Comparison of ENCODE assay signal across 10 mouse cellular contexts in genomic region chr5:52865825-52866224, GRCm38 (mm10). TPM values are rescaled to one million over a fixed set of nuclear protein-coding genes. Genes with fewer than 3 reads are reported as not detected.
DNase-seq lines count a peak whose midpoint lies in the region; ATAC-seq lines count a peak whose summit lies in the region.
"Had no signal": no experiment of that assay in that cellular context is flagged by ENCODE, and none has a peak within 500 bp of the region (broad histone marks: within the 10 kb centered on the region; RNA-seq: fewer than 3 reads in every experiment).

No protein-coding gene starts in this region.

- peaks cover 71% of the 10 kb centered on the region for H3K36me3 ChIP-seq in embryonic facial prominence, embryonic 15.5 days
- H3K36me3 ChIP-seq in forebrain, embryonic 10.5 days (replicated peaks): peaks cover 82% of the 10 kb centered on the region

- 0 out of 2 replicates have a peak overlapping the region, but pooled peaks have one; percentile 41 for H3K27ac ChIP-seq in embryonic facial prominence, embryonic 15.5 days (replicated peaks)
- H3K27ac ChIP-seq in forebrain, embryonic 10.5 days: no peak overlapping the region
- H3K27ac ChIP-seq: embryonic facial prominence, embryonic 12.5 days; liver, embryonic 14.5 days had no signal

- WGBS in embryonic facial prominence, embryonic 15.5 days: 65% methylated on average over 9 of the region's 9 CpGs
- 95% methylated on average over 9 of the region's 9 CpGs for WGBS in forebrain, embryonic 10.5 days

- no peaks in the 10 kb centered on the region for H3K9me3 ChIP-seq in embryonic facial prominence, embryonic 15.5 days (replicated peaks)
- H3K9me3 ChIP-seq in forebrain, embryonic 10.5 days: no peaks in the 10 kb centered on the region
- H3K9me3 ChIP-seq: embryonic facial prominence, embryonic 12.5 days had no signal

- no peak overlapping the region for H3K9ac ChIP-seq in embryonic facial prominence, embryonic 15.5 days
- H3K9ac ChIP-seq: embryonic facial prominence, embryonic 12.5 days; liver, embryonic 14.5 days had no signal

- H3K4me3 ChIP-seq in embryonic facial prominence, embryonic 15.5 days (replicated peaks): no peak overlapping the region
- H3K4me3 ChIP-seq in forebrain, embryonic 10.5 days: no peak overlapping the region
- H3K4me3 ChIP-seq: embryonic facial prominence, embryonic 12.5 days had no signal

- H3K4me2 ChIP-seq in embryonic facial prominence, embryonic 15.5 days (replicated peaks): no peak overlapping the region
- H3K4me2 ChIP-seq: embryonic facial prominence, embryonic 12.5 days had no signal

- H3K4me1 ChIP-seq in embryonic facial prominence, embryonic 15.5 days: no peaks in the 10 kb centered on the region
- H3K4me1 ChIP-seq in forebrain, embryonic 10.5 days: no peaks in the 10 kb centered on the region
- H3K4me1 ChIP-seq: embryonic facial prominence, embryonic 12.5 days had no signal

- peak; percentile 13 for DNase-seq in cerebellum, adult 8-10 months
- DNase-seq in cerebellum, adult 9-11 months: no peak
- peak; percentile 97 for DNase-seq in 416B (ENCODE audit: low read depth)
- peak; percentile 56 for DNase-seq in kidney, adult 18-20 months
- DNase-seq in natural killer cell, adult 2 months (ENCODE audit: low spot score in 2 of 2): peak; percentile 40 to 60
- DNase-seq in forebrain, embryonic 10.5 days (ENCODE audit: extremely low spot score, low spot score): no peak
- no peak for DNase-seq in thymus, postnatal 36 days

- no peak for ATAC-seq in embryonic facial prominence, embryonic 15.5 days (ENCODE audit: insufficient number of reproducible peaks, low FRiP score, low TSS enrichment, low read depth)

- H3K27me3 ChIP-seq in embryonic facial prominence, embryonic 15.5 days: no peaks in the 10 kb centered on the region
- H3K27me3 ChIP-seq in forebrain, embryonic 10.5 days (ENCODE audit: poor library complexity, severe bottlenecking): no peaks in the 10 kb centered on the region
- H3K27me3 ChIP-seq: embryonic facial prominence, embryonic 12.5 days had no signal

RNA-seq across cellular contexts. Expression of gene Anapc4, which starts 32.0 kb away (rescaled TPM):
- 95.7 and 96.0 TPM in 2 replicates for polyA plus RNA-seq in embryonic facial prominence, embryonic 15.5 days (2015; fragmentation: Nextera tagmentation; extraction: Ambion mirVana)
- 116 and 118 TPM in 2 replicates for polyA plus RNA-seq in forebrain, embryonic 10.5 days (2016; fragmentation: Nextera tagmentation; extraction: Ambion mirVana)

Comparison
In these comparisons a context has a peak if more than half of its experiments do, and no peak if none do; other contexts are left out.
1. DNase-seq: peak in cerebellum, adult 8-10 months (single experiment), 416B (single experiment), kidney, adult 18-20 months (single experiment) and natural killer cell, adult 2 months (2 of 2); none in cerebellum, adult 9-11 months (single experiment), forebrain, embryonic 10.5 days (single experiment) and thymus, postnatal 36 days (0 of 2).